Mouse (Mus musculus): Measurements from ENCODE around the gene 1700042G07Rik.
A peak's percentile ranks its signal among the peaks of the same experiment; 100 is the strongest.

Gene 1700042G07Rik

DNA sequence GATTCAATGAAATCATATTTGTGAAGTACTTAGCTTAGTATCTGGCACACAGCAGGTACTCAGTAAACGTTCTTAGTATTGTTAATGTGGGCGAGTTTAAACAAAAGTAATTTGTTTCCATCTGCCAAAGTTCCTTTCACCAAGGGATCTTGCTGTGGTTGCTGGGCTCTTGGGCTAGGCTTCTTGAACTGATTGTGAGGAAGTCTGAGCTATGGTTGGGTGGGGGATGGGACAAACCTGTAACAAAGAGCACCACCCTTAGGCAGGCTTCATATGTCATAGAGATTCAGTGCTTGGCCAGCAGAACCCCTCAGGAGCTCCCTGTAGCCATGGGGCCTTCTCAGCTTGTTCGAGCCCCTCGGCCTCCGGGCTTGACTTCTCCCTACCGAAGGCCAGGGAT is at the start of gene 1700042G07Rik, which contains the start of gene Gm49337:
TSS of gene 1700042G07Rik (plus strand) at position 301 of the 400 bp plus-strand sequence.
TSS of gene Gm49337 (plus strand) at position 313 of the 400 bp plus-strand sequence.
- no peak for DNase-seq

- DNase-seq, result peak; percentile 98
Measured at GRCm38 (mm10) chr4:116123602-116124519, 49.3 kb upstream of the 1700042G07Rik start, which contains the start of the genes Rad54l and Pomgnt1. TSS of gene Rad54l (minus strand) at chr4:116123690. TSS of gene Pomgnt1 (plus strand) at chr4:116123840.

DNA sequence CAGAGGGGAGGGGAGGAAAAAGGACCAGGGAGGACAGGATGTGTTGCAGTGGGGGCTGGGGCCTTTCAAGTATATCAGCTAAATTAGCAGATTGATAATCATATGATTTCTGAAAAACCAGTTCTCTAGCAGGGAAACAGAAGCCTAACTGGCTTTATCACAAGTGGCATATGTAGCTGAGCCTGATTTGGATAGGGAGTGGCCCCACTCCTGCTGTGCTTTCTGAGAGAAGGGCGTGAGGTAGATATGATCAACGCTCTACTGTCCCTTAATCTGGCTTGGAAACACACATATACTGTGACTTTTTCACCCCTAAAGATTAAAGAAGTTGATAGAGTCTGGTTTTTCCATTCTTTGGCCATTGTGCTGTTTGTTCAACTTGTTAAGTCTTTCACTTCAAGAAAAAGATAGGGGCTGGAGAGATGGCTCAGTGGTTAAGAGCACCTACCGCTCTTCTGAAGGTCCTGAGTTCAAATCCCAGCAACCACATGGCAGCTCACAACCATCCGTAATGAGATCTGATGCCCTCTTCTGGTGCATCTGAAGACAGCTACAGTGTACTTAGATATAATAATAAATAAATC is 47.3 kb upstream of the 1700042G07Rik start:
- no peak for DNase-seq

DNA sequence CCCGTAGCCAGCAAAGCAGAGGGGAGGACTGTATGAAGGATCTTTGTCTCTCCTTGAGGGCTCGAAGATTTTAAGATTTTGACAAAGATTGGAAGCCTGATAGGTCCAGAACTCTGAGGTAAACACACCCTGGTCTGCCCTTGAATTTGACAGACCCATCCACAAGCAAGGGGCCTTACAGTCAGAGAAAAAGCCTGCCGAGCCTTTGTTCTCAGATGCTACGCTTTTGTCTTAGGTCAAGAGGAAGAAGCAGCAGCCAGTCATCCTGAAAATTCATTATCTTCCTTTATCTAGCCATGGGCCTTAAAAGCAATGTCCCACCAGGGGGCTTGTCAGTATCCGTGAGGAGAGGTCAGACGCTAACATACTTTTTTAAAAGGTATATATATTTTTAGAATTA is 45.2 kb upstream of the 1700042G07Rik start:
- no peak for DNase-seq

DNA sequence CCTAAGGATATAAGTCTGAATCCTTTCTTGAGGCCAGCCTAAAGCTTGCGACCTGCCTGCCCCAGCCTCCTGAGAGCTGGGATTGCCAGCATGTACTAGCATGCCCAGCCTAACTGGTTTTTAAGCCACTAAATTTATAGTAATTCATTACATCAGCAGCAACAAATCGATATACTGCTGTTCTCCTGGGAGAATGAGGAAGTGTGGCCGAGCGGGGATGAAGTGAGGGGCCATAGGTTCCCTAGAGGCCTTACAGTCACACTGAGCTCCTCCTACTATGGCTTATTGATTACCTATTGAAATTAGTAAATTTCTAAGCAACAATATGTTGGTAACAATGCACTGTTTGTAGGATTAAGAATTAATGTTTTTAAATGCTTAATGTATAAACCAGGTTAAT is 40.0 kb upstream of the 1700042G07Rik start:
- no peak for DNase-seq

- DNase-seq, result no peak
Measured at GRCm38 (mm10) chr4:116134990-116135389, 38.2 kb upstream of the 1700042G07Rik start.

- DNase-seq, result peak; percentile 95
Measured at GRCm38 (mm10) chr4:116137421-116137996, 35.7 kb upstream of the 1700042G07Rik start.

- no peak for DNase-seq
Measured at GRCm38 (mm10) chr4:116140801-116141574, 32.2 kb upstream of the 1700042G07Rik start.

DNA sequence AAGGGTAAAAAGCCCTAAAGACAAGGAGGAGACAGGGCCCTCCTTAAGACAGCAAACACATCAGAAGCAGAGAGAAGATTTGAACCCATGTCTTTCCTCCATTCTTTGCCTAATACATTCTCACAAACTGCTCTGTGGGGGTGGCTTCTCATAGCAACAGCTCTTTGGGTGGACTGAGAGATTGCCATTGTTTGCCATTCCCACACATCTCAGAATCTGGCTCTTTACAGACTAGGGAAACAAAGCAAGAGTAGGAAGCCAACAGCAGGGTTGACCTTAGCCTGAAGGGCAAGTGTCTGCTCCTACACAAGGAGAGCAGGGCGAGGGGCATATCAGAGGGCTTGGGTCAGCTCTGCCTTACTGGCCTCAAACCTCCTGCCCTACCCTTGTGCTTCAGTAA is 31.4 kb upstream of the 1700042G07Rik start:
- no peak for DNase-seq

GRCm38 (mm10) chr4:116142269-116142668 is 30.9 kb upstream of the 1700042G07Rik start:
- DNase-seq, result no peak

DNA sequence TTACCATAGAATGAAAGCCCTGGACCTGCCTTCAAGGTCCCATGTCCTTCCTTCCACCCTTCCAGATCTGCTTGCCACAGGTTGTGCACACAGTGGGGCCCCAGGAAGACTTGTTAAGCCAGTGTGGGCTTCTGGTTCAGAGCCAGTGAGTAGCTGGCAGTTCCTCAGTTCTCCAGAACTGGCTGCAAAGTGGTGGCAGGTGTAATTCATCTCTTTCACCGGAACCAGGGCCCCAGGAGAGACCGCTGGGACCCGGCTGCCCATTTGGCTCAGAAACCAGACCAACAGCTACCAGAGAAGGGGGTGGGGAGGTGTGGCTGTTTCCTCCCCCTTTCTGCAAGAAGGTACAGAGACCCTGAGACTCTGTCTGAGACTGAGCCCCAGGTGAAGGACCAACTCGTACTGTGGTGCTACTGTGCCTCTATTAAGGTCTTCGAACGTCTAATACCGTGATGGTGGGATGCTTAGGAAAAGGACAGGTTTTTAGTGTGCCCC is 29.8 kb upstream of the 1700042G07Rik start:
- peak; percentile 94 for DNase-seq

DNA sequence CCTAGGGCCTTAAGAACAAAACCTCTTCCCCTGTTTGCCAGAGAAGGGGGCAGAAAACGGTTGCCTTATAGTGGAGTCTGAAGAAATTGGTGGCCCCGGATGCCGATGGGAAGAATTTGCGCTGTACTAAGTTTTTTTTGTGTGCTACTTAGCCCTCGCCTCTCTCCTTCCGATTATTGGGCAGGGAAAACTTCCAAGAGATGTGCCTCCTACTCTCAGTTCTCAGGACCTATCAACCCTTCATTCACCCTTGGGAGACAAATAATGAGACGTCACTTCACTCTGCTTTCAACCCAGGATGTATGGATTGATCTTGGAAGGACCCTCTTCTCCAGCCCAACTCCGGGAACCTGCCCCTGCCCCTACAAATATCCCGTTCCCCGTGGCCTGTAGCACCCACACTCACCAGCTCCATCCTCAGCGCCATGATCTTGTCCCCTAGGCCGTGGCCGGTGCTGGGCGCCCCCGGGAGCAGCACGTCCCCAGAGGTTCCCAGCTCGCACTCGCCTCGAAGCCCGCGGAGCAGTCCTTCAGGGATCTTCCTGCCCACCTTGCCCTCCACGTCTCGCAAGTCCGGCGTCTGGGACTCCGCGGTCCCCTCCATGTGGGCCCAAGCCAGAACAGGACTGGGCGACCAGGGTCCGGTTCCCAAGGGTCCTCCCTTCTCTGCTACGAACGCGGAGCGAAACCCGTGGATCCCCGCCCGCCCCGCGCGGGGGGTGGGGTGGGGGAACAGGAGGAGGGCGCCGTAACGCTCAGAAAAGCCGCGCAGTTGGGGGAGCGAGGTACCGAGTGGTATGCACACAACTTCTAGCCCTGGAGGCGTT is 29.1 kb upstream of the 1700042G07Rik start:
- DNase-seq, result peak; percentile 98

DNA sequence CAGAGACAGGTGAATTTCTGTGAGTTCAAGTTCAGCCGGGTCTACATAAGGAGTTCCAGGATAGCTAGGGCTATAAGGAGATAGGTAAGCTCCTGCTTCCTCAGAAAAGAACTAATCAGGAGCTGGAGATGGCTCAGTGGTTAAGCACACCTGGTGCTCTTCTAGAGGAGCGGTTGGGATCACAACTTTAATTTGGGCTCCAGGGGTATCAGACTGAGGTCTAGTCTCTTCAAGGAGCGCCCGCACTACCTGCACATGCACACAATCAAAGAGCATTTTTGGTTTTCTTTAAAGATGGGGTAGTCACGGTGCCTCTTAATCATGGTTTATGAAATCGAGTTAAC is 23.4 kb upstream of the 1700042G07Rik start:
- DNase-seq, result peak; percentile 91

GRCm38 (mm10) chr4:116150156-116150861 is 22.9 kb upstream of the 1700042G07Rik start:
- peak; percentile 98 for DNase-seq

- DNase-seq, result no peak
Measured at GRCm38 (mm10) chr4:116150862-116151221, 22.3 kb upstream of the 1700042G07Rik start.

GRCm38 (mm10) chr4:116151238-116151637 is 21.9 kb upstream of the 1700042G07Rik start, which contains the start of gene Lurap1:
TSS of gene Lurap1 (minus strand) at chr4:116151338.
- DNase-seq, result no peak

DNA sequence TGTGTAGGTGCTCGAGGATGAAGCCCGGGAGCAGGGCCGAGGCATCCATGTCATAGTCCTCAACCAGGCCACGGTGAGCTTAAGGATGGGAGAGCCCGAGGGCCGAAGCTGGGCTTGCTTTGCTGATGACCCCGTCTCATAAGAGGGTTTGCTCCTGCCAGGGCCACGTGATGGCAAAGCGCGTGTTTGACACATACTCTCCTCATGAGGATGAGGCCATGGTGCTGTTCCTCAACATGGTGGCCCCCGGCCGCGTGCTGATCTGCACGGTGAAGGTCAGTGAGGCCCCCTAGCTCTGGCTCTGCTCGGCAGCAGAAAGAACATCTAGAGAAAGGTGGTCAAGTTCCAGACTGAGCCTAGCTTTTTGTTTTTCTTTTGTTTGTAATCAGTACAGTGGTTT is 20.5 kb upstream of the 1700042G07Rik start:
- DNase-seq, result peak; percentile 90

GRCm38 (mm10) chr4:116157882-116158281 is 15.3 kb upstream of the 1700042G07Rik start:
- no peak for DNase-seq

DNA sequence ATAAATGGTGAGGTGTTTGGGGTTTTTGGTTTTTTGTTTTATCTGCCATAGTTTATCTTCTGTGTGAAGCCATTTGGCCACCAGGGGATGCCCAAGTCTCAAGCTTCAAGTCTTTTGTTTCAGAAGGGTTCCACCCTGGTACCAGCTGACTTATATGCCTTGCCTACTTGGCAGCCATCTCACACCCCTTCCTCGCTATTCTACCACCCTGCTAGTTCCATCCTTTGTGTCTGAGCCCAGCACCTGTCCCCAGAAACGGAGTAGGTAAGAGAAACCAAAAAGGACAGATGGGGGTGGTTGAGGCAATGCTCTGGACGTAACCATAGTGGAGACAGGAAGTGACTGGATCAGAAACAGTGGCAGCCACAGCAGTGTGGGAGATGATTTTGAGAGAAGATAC is 13.3 kb upstream of the 1700042G07Rik start:
- no peak for DNase-seq

DNA sequence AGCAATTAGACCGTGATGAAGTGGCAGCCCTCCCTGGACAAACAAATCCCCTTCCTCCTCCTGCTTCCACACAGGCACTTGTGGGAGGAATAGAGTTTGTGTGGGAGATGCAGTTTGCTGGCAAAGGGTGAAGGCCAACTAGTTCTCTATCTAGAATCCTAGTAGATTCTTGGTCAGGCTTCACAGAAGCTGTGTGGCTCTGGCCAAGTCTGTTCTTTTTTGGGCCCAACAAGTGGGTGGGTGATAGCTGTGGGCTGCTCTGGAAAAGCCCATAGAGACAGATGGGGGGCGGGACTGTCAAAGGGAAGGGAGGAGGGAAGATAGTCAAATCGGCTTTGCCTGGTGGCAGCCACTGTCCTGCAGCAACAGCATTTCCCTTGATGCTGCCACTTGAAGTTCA is 12.4 kb upstream of the 1700042G07Rik start:
- no peak for DNase-seq

DNA sequence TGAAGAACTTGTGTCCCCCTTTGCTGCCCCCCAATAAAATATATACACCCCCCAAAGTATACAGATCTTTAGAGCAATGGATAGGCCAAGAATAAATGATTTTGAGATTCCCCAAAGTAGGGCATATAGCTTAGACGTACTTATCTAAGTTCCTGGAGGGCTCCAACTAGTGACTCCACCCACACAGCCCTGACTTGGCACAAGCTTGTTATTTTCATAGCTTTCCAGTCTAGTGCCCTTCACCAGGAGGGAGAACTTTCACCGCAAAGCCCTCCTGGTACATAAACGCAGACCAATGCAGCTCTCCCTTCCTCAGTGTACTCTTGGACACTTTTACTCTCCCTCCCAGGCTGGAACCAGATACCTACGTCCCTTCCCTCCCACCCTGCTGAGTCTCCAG is 11.0 kb upstream of the 1700042G07Rik start:
- DNase-seq, result no peak

Measured in heart, adult 11 months (tissue).